Mouse (Mus musculus): ENCODE measurements around the gene Ldah.

The Ldah gene

GRCm38 (mm10) chr12:8313270-8313771, 105.4 kb downstream of the Ldah start, which contains the start of gene Hs1bp3:
Gene Hs1bp3, plus strand, starts transcription at chr12:8313432.
- peak; percentile 92 for DNase-seq (ENCODE audit: extremely low spot score, low spot score)

GRCm38 (mm10) chr12:8313773-8314172, 105.9 kb downstream of the Ldah start:
- DNase-seq (ENCODE audit: extremely low spot score, low spot score) = no peak

- DNase-seq (ENCODE audit: extremely low spot score, low spot score) = no peak
These were observed 108.6 kb downstream of the Ldah start for GRCm38 (mm10) chr12:8316541-8316940.

- DNase-seq (ENCODE audit: extremely low spot score, low spot score) = peak; percentile 86
These were observed 112.3 kb downstream of the Ldah start for GRCm38 (mm10) chr12:8320084-8320713.

- DNase-seq (ENCODE audit: extremely low spot score, low spot score) = no peak
These were observed 113.6 kb downstream of the Ldah start for GRCm38 (mm10) chr12:8321506-8321905.

GRCm38 (mm10) chr12:8324086-8324485, 116.2 kb downstream of the Ldah start:
- DNase-seq (ENCODE audit: extremely low spot score, low spot score) = no peak

- DNase-seq (ENCODE audit: extremely low spot score, low spot score) = no peak
These were observed 117.5 kb downstream of the Ldah start for GRCm38 (mm10) chr12:8325245-8325942.

GRCm38 (mm10) chr12:8325943-8326522, 118.1 kb downstream of the Ldah start:
- DNase-seq (ENCODE audit: extremely low spot score, low spot score) = no peak

- DNase-seq (ENCODE audit: extremely low spot score, low spot score) = peak; percentile 98
These were observed 119.1 kb downstream of the Ldah start for GRCm38 (mm10) chr12:8326825-8327674.

GRCm38 (mm10) chr12:8327675-8328053, 119.8 kb downstream of the Ldah start:
- DNase-seq (ENCODE audit: extremely low spot score, low spot score) = no peak

GRCm38 (mm10) chr12:8329236-8329635, 121.3 kb downstream of the Ldah start:
- no peak for DNase-seq (ENCODE audit: extremely low spot score, low spot score)

GRCm38 (mm10) chr12:8331489-8332173, 123.7 kb downstream of the Ldah start:
- no peak for DNase-seq (ENCODE audit: extremely low spot score, low spot score)

GRCm38 (mm10) chr12:8332174-8332542, 124.3 kb downstream of the Ldah start:
- DNase-seq (ENCODE audit: extremely low spot score, low spot score) = no peak

GRCm38 (mm10) chr12:8333617-8334016, 125.7 kb downstream of the Ldah start:
- no peak for DNase-seq (ENCODE audit: extremely low spot score, low spot score)

GRCm38 (mm10) chr12:8334261-8334660, 126.4 kb downstream of the Ldah start:
- DNase-seq (ENCODE audit: extremely low spot score, low spot score) = no peak

Data from neural tube, embryonic 10.5 days (tissue).